Mouse (Mus musculus) kidney, adult 2 months (tissue): ENCODE measurements around the gene Sdk1.

Experiments
- CTCF ChIP-seq: fragments of 200-500 bp; conservative IDR thresholded peaks from 2 replicates; pipeline ENCODE4 v1.5.1; 2011; ENCODE audit warnings: low read depth, mild to moderate bottlenecking, control low read depth, low read length, moderate library complexity, mixed read lengths; ENCODE audit not compliant: insufficient read depth, insufficient read length
- POLR2A ChIP-seq: fragments of 200-500 bp; IDR thresholded peaks from one replicate; pipeline ENCODE4 v1.6.1; 2011; ENCODE audit warnings: low read depth, low read length, control low read depth

DNA sequence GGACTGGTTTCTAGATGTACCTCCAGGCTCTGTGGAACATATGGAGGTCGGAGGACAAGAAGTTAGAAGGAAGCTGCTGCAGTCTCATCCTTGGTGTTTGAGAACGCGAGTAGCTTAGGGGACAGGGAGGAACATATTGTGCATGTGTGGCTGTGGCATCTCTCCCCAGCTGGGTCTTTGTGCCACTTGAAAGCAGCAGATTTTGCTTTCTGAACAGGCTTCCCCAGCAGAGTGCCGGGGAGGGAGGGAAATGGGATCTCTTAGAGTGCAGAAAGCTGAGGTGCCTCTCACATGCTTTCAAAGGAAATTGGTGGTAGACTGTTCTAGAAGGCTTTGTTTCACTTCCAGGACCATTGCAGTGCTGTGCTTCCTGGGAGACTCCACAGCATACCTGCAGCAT is 820.5 kb downstream of the Sdk1 start:
- TF ChIP-seq CTCF (no peak), POLR2A (no peak)
